Mouse (Mus musculus) embryonic facial prominence, embryonic 12.5 days (tissue): ENCODE measurements around the gene Tmem179b. TPM values are rescaled to one million over a fixed set of nuclear protein-coding genes. Genes with fewer than 3 reads are reported as not detected.
"Not testable (repeated sequence)": the region's sequence is repeated elsewhere in the genome, so short reads cannot be mapped to it uniquely, and the experiment has no call there.

ENCODE experiments used
- ATAC-seq: fragments of 200-750 bp; cut with Nextera tagmentation; 2 replicates; pipeline ENCODE4 v1.8.0; 2017; ENCODE audit not compliant: insufficient number of reproducible peaks, insufficient read depth, low FRiP score, low TSS enrichment
- H3K27ac ChIP-seq: fragments of 300-500 bp; sonication (generic); 2 replicates; pipeline ENCODE4 v1.5.1; 2016; ENCODE audit warnings: mild to moderate bottlenecking
- H3K27me3 ChIP-seq: fragments of 300-500 bp; sonication (generic); 2 replicates; pipeline ENCODE4 v1.6.1; 2016; ENCODE audit warnings: mild to moderate bottlenecking, moderate library complexity
- H3K36me3 ChIP-seq: fragments of 300-500 bp; sonication (generic); 2 replicates; pipeline ENCODE4 v1.6.1; 2016; ENCODE audit warnings: mild to moderate bottlenecking
- H3K4me1 ChIP-seq: fragments of 300-500 bp; sonication (generic); 2 replicates; pipeline ENCODE4 v1.6.1; 2016
- H3K4me2 ChIP-seq: fragments of 300-500 bp; sonication (generic); replicated peaks from 2 replicates; pipeline ENCODE4 v1.6.1; 2016; ENCODE audit warnings: mild to moderate bottlenecking, moderate library complexity
- H3K4me3 ChIP-seq: fragments of 300-500 bp; sonication (generic); 2 replicates; pipeline ENCODE4 v1.5.1; 2016; ENCODE audit warnings: mild to moderate bottlenecking
- H3K9ac ChIP-seq: fragments of 300-500 bp; sonication (generic); 2 replicates; pipeline ENCODE4 v1.6.1; 2016; ENCODE audit warnings: mild to moderate bottlenecking, moderate library complexity
- H3K9me3 ChIP-seq: fragments of 300-500 bp; sonication (generic); 2 replicates; pipeline ENCODE4 v1.6.1; 2016; ENCODE audit warnings: mild to moderate bottlenecking, moderate library complexity
- WGBS: fragments of 180-500 bp; shearing (Covaris S2); methylation state at CpG from one replicate; pipeline ENCODE4 v1.1.7; 2016; 5-methylcytosine and 5-hydroxymethylcytosine counted together
- polyA plus RNA-seq: library from polyadenylated mRNA; unstranded; fragments of >200 nt; fragmentation: Nextera tagmentation; extraction: Ambion mirVana; gene quantifications from 2 replicates; pipeline ENCODE4 v1.2.1, GENCODE M21; 2016

Gene Tmem179b
- polyA plus RNA-seq, 1 experiment from 2014 or later, result 54.1 TPM

- no peaks in the 10 kb centered on the region for H3K9me3 ChIP-seq
- WGBS, result 93% methylated on average over 1 of the region's 1 CpGs
- H3K9ac ChIP-seq, result no peak overlapping the region
- no peak overlapping the region for H3K4me3 ChIP-seq
- no peaks in the 10 kb centered on the region for H3K27me3 ChIP-seq
- no peak overlapping the region for H3K27ac ChIP-seq
- H3K4me2 ChIP-seq, result no peak overlapping the region
- peaks cover 78% of the 10 kb centered on the region for H3K36me3 ChIP-seq
- ATAC-seq, result no peak
- peaks cover 16% of the 10 kb centered on the region for H3K4me1 ChIP-seq
These were observed 28.9 kb downstream of the Tmem179b start for GRCm38 (mm10) chr19:8745382-8745781.

GRCm38 (mm10) chr19:8742176-8742575 is 32.1 kb downstream of the Tmem179b start:
- Histone ChIP-seq H3K27ac (peak overlapping the region; percentile 93; the same call in 1 of the 2 replicates), H3K9me3 (no peaks in the 10 kb centered on the region), H3K4me3 (peak overlapping the region; percentile 99), H3K4me1 (peaks cover 16% of the 10 kb centered on the region), H3K4me2 (peak overlapping the region; percentile 99), H3K27me3 (no peaks in the 10 kb centered on the region), H3K36me3 (peaks cover 71% of the 10 kb centered on the region), H3K9ac (peak overlapping the region; percentile 93)
- ATAC-seq, result no peak
- WGBS, result 17% methylated on average over 14 of the region's 14 CpGs

GRCm38 (mm10) chr19:8741243-8741869 is 32.9 kb downstream of the Tmem179b start, which contains the start of gene Stx5a:
Gene Stx5a, plus strand, starts transcription at chr19:8741413.
- under 1% methylated on average over 36 of the region's 36 CpGs for WGBS
- ATAC-seq, result peak; percentile 96
- Histone ChIP-seq H3K9ac (peak within 1 kb of the TSS; percentile 93), H3K4me2 (peak within 1 kb of the TSS; percentile 99), H3K4me1 (peaks cover 20% of the 10 kb centered on the region), H3K27me3 (no peaks in the 10 kb centered on the region), H3K27ac (peak within 1 kb of the TSS; percentile 93), H3K4me3 (peak within 1 kb of the TSS; percentile 99), H3K36me3 (peaks cover 63% of the 10 kb centered on the region), H3K9me3 (no peaks in the 10 kb centered on the region)

- peak within 1 kb of the TSS; percentile 99 for H3K4me3 ChIP-seq
- peak; percentile 1; the same call in 1 of the 2 replicates for ATAC-seq
- H3K9me3 ChIP-seq, result no peaks in the 10 kb centered on the region
- H3K4me1 ChIP-seq, result peaks cover 20% of the 10 kb centered on the region
- peak within 1 kb of the TSS; percentile 99 for H3K4me2 ChIP-seq
- 70% methylated on average over 14 of the region's 14 CpGs for WGBS
- H3K36me3 ChIP-seq, result peaks cover 56% of the 10 kb centered on the region
- H3K9ac ChIP-seq, result peak within 1 kb of the TSS; percentile 93
- H3K27ac ChIP-seq, result peak within 1 kb of the TSS; percentile 93
- no peaks in the 10 kb centered on the region for H3K27me3 ChIP-seq
These were observed 33.7 kb downstream of the Tmem179b start, which contains the start of gene 1700092M07Rik for GRCm38 (mm10) chr19:8740603-8741002. Gene 1700092M07Rik, plus strand, starts transcription at chr19:8740718.

- no peak for ATAC-seq
- H3K36me3 ChIP-seq, result peaks cover 47% of the 10 kb centered on the region
- H3K4me3 ChIP-seq, result no peak overlapping the region
- H3K27me3 ChIP-seq, result no peaks in the 10 kb centered on the region
- H3K4me2 ChIP-seq, result no peak overlapping the region
- H3K9ac ChIP-seq, result no peak overlapping the region
- H3K4me1 ChIP-seq, result peaks cover 23% of the 10 kb centered on the region
- WGBS, result 92% methylated on average over 6 of the region's 6 CpGs
- H3K9me3 ChIP-seq, result no peaks in the 10 kb centered on the region
- no peak overlapping the region for H3K27ac ChIP-seq
These were observed 34.6 kb downstream of the Tmem179b start for GRCm38 (mm10) chr19:8739646-8740045.

GRCm38 (mm10) chr19:8738911-8739310 is 35.4 kb downstream of the Tmem179b start:
- Histone ChIP-seq H3K4me1 (peaks cover 23% of the 10 kb centered on the region), H3K4me3 (no peak overlapping the region), H3K36me3 (peaks cover 42% of the 10 kb centered on the region), H3K4me2 (no peak overlapping the region), H3K9ac (no peak overlapping the region), H3K27me3 (no peaks in the 10 kb centered on the region), H3K27ac (no peak overlapping the region), H3K9me3 (no peaks in the 10 kb centered on the region)
- ATAC-seq, result no peak
- 94% methylated on average over 7 of the region's 7 CpGs for WGBS

- 3% methylated on average over 11 of the region's 11 CpGs for WGBS
- Histone ChIP-seq H3K27ac (peak overlapping the region; percentile 13), H3K27me3 (no peaks in the 10 kb centered on the region), H3K4me3 (peak overlapping the region; percentile 77), H3K9me3 (no peaks in the 10 kb centered on the region), H3K4me2 (peak overlapping the region; percentile 89), H3K4me1 (peaks cover 14% of the 10 kb centered on the region; the same call in 1 of the 2 replicates), H3K36me3 (peaks cover 30% of the 10 kb centered on the region), H3K9ac (peak overlapping the region; percentile 70)
- no peak for ATAC-seq
These were observed 38.2 kb downstream of the Tmem179b start for GRCm38 (mm10) chr19:8736160-8736467.

GRCm38 (mm10) chr19:8735389-8736159 is 38.7 kb downstream of the Tmem179b start, which contains the start of gene Wdr74:
Gene Wdr74, plus strand, starts transcription at chr19:8735827.
- peak; percentile 90 for ATAC-seq
- Histone ChIP-seq H3K9ac (peak within 1 kb of the TSS; percentile 70), H3K4me3 (peak within 1 kb of the TSS; percentile 77), H3K27ac (peak within 1 kb of the TSS; percentile 17), H3K36me3 (peaks cover 27% of the 10 kb centered on the region), H3K4me1 (peaks cover 9% of the 10 kb centered on the region; the same call in 1 of the 2 replicates), H3K4me2 (peak within 1 kb of the TSS; percentile 89), H3K27me3 (no peaks in the 10 kb centered on the region), H3K9me3 (no peaks in the 10 kb centered on the region)
- under 1% methylated on average over 32 of the region's 32 CpGs for WGBS

- Histone ChIP-seq H3K36me3 (peaks cover 16% of the 10 kb centered on the region), H3K27ac (no peak overlapping the region), H3K4me3 (no peak overlapping the region), H3K9me3 (no peaks in the 10 kb centered on the region), H3K4me1 (peaks cover 7% of the 10 kb centered on the region; the same call in 1 of the 2 replicates), H3K9ac (no peak overlapping the region), H3K27me3 (no peaks in the 10 kb centered on the region), H3K4me2 (no peak overlapping the region)
- no peak for ATAC-seq
- 75% methylated on average over 3 of the region's 3 CpGs for WGBS
These were observed 39.9 kb downstream of the Tmem179b start for GRCm38 (mm10) chr19:8734334-8734733.

GRCm38 (mm10) chr19:8728335-8729099 is 45.8 kb downstream of the Tmem179b start:
- not testable (repeated sequence) for H3K9ac ChIP-seq, H3K27ac ChIP-seq, ATAC-seq, H3K4me3 ChIP-seq, H3K4me2 ChIP-seq, H3K27me3 ChIP-seq, H3K9me3 ChIP-seq
- WGBS, result 58% methylated on average over 3 of the region's 3 CpGs
- Histone ChIP-seq H3K4me1 (peaks cover 16% of the 10 kb centered on the region), H3K36me3 (peaks cover 27% of the 10 kb centered on the region)

GRCm38 (mm10) chr19:8727495-8728114 is 46.7 kb downstream of the Tmem179b start:
- Histone ChIP-seq H3K9ac (no peak overlapping the region), H3K4me2 (no peak overlapping the region), H3K27ac (peak overlapping the region; percentile 41; the same call in 1 of the 2 replicates), H3K27me3 (no peaks in the 10 kb centered on the region), H3K36me3 (peaks cover 27% of the 10 kb centered on the region), H3K4me3 (no peak overlapping the region), H3K4me1 (peaks cover 16% of the 10 kb centered on the region), H3K9me3 (no peaks in the 10 kb centered on the region)
- no peak for ATAC-seq
- WGBS, result 31% methylated on average over 5 of the region's 5 CpGs
